ENCODE assay signal across 12 mouse cellular contexts in genomic region chr11:79287447-79287846, GRCm38 (mm10). TPM values are rescaled to one million over a fixed set of nuclear protein-coding genes. Genes with fewer than 3 reads are reported as not detected.
A peak's percentile ranks its signal among the peaks of the same experiment; 100 is the strongest.
DNase-seq lines count a peak whose midpoint lies in the region; ATAC-seq and TF ChIP-seq lines count a peak whose summit lies in the region.
"Had no signal": no experiment of that assay in that cellular context is flagged by ENCODE, and none has a peak within 500 bp of the region (broad histone marks: within the 10 kb centered on the region; RNA-seq: fewer than 3 reads in every experiment).

No protein-coding gene starts in this region.

- 0 out of 2 replicates have a peak, but pooled peaks have one; percentile 51 for TF ChIP-seq EP300 in heart, postnatal 0 days (IDR thresholded peaks at IDR 0.05; ENCODE audit: low read depth)
- TF ChIP-seq EP300 in lung, postnatal 0 days (IDR thresholded peaks at IDR 0.05), result peak; percentile 94

- no peak overlapping the region for H3K4me2 ChIP-seq in embryonic facial prominence, embryonic 14.5 days (ENCODE audit: low read depth, low read length)
- H3K4me2 ChIP-seq in heart, postnatal 0 days (ENCODE audit: low read depth, low read length), result no peak overlapping the region
- H3K4me2 ChIP-seq in lung, postnatal 0 days (replicated peaks; ENCODE audit: low read depth, low read length), result no peak overlapping the region
- H3K4me2 ChIP-seq: forebrain, embryonic 13.5 days had no signal

- 73% methylated on average over 5 of the region's 6 CpGs for WGBS in embryonic facial prominence, embryonic 14.5 days
- 75% methylated on average over 6 of the region's 6 CpGs for WGBS in embryonic facial prominence, embryonic 10.5 days
- WGBS in heart, postnatal 0 days, result 70% methylated on average over 6 of the region's 6 CpGs
- WGBS in lung, postnatal 0 days, result 37% methylated on average over 6 of the region's 6 CpGs

- no peaks in the 10 kb centered on the region for H3K36me3 ChIP-seq in embryonic facial prominence, embryonic 14.5 days (ENCODE audit: control insufficient read depth, insufficient read depth, low read length)
- H3K36me3 ChIP-seq in embryonic facial prominence, embryonic 10.5 days (replicated peaks), result no peaks in the 10 kb centered on the region
- no peaks in the 10 kb centered on the region for H3K36me3 ChIP-seq in heart, postnatal 0 days (replicated peaks; ENCODE audit: control insufficient read depth, insufficient read depth, low read length)
- no peaks in the 10 kb centered on the region for H3K36me3 ChIP-seq in lung, postnatal 0 days (ENCODE audit: insufficient read depth, low read length)

- H3K4me3 ChIP-seq in embryonic facial prominence, embryonic 14.5 days (ENCODE audit: low read depth, low read length), result no peak overlapping the region
- no peak overlapping the region for H3K4me3 ChIP-seq in embryonic facial prominence, embryonic 10.5 days
- H3K4me3 ChIP-seq in heart, postnatal 0 days (ENCODE audit: low read depth, low read length), result no peak overlapping the region
- H3K4me3 ChIP-seq in lung, postnatal 0 days (ENCODE audit: low read depth, low read length), result no peak overlapping the region
- H3K4me3 ChIP-seq: forebrain, embryonic 13.5 days had no signal

- H3K9ac ChIP-seq in embryonic facial prominence, embryonic 14.5 days (ENCODE audit: low read depth, low read length), result no peak overlapping the region
- no peak overlapping the region for H3K9ac ChIP-seq in heart, postnatal 0 days (replicated peaks; ENCODE audit: low read depth, low read length)
- H3K9ac ChIP-seq in lung, postnatal 0 days (replicated peaks; ENCODE audit: low read depth), result no peak overlapping the region
- H3K9ac ChIP-seq: forebrain, embryonic 13.5 days had no signal

- no peaks in the 10 kb centered on the region for H3K4me1 ChIP-seq in embryonic facial prominence, embryonic 14.5 days (ENCODE audit: control insufficient read depth, insufficient read depth, low read length)
- H3K4me1 ChIP-seq in embryonic facial prominence, embryonic 10.5 days, result peaks cover 13% of the 10 kb centered on the region
- peaks cover 20% of the 10 kb centered on the region for H3K4me1 ChIP-seq in heart, postnatal 0 days (ENCODE audit: control insufficient read depth, insufficient read depth)
- H3K4me1 ChIP-seq in lung, postnatal 0 days (ENCODE audit: insufficient read depth, low read depth, low read length), result peaks cover 13% of the 10 kb centered on the region; the same call in 1 of the 2 replicates
- H3K4me1 ChIP-seq: forebrain, embryonic 13.5 days had no signal

- H3K9me3 ChIP-seq in embryonic facial prominence, embryonic 14.5 days (ENCODE audit: control insufficient read depth, low read length), result no peaks in the 10 kb centered on the region
- 0 out of 2 replicates have a peak, but pooled peaks cover 10% of the 10 kb centered on the region for H3K9me3 ChIP-seq in embryonic facial prominence, embryonic 10.5 days
- H3K9me3 ChIP-seq in heart, postnatal 0 days (replicated peaks; ENCODE audit: control insufficient read depth, low read length), result no peaks in the 10 kb centered on the region
- no peaks in the 10 kb centered on the region for H3K9me3 ChIP-seq in lung, postnatal 0 days (ENCODE audit: low read length)

- no peak for ATAC-seq in embryonic facial prominence, embryonic 14.5 days (ENCODE audit: low read depth)
- ATAC-seq in heart, postnatal 0 days (ENCODE audit: insufficient read depth, low read depth), result peak; percentile 22; the same call in 1 of the 2 replicates
- peak; percentile 76 for ATAC-seq in lung, postnatal 0 days
- no peak for ATAC-seq in activated CD4-positive, CD25-positive, alpha-beta regulatory T cell, adult 4 months
- ATAC-seq: forebrain, embryonic 13.5 days had no signal

- DNase-seq in embryonic facial prominence, embryonic 14.5 days (ENCODE audit: low spot score), result peak; percentile 14
- DNase-seq in embryonic facial prominence, embryonic 10.5 days (ENCODE audit: low spot score), result no peak
- peak; percentile 42 for DNase-seq in 3T3-L1 (ENCODE audit: low read depth, low spot score)
- DNase-seq in heart, postnatal 0 days (ENCODE audit: low spot score), result peak; percentile 40
- DNase-seq in lung, postnatal 0 days (ENCODE audit: low spot score), result peak; percentile 93
- DNase-seq in embryo, embryonic 11 days, result no peak
- DNase-seq in thymus, postnatal 0 days (ENCODE audit: low spot score), result no peak
- DNase-seq: cerebellum, adult 9-11 months; retina, postnatal 1 day had no signal

- H3K27me3 ChIP-seq in embryonic facial prominence, embryonic 14.5 days (replicated peaks; ENCODE audit: control insufficient read depth, insufficient read depth, low read length), result no peaks in the 10 kb centered on the region
- H3K27me3 ChIP-seq in embryonic facial prominence, embryonic 10.5 days (replicated peaks; ENCODE audit: low read depth, poor library complexity, severe bottlenecking), result no peaks in the 10 kb centered on the region
- no peaks in the 10 kb centered on the region for H3K27me3 ChIP-seq in heart, postnatal 0 days (ENCODE audit: control insufficient read depth, insufficient read depth, low read length)
- H3K27me3 ChIP-seq in lung, postnatal 0 days (replicated peaks; ENCODE audit: insufficient read depth, low read length), result no peaks in the 10 kb centered on the region
- H3K27me3 ChIP-seq: forebrain, embryonic 13.5 days had no signal

- no peak for TF ChIP-seq CTCF in heart, postnatal 0 days (IDR thresholded peaks at IDR 0.05; ENCODE audit: low read depth)
- TF ChIP-seq CTCF in lung, postnatal 0 days (IDR thresholded peaks at IDR 0.05), result no peak

- H3K27ac ChIP-seq in embryonic facial prominence, embryonic 14.5 days (replicated peaks; ENCODE audit: low read depth, low read length), result no peak overlapping the region
- H3K27ac ChIP-seq in embryonic facial prominence, embryonic 10.5 days (replicated peaks), result no peak overlapping the region
- no peak overlapping the region for H3K27ac ChIP-seq in heart, postnatal 0 days (ENCODE audit: low read depth)
- H3K27ac ChIP-seq in lung, postnatal 0 days (ENCODE audit: low read length), result 0 out of 2 replicates have a peak overlapping the region, but pooled peaks have one; percentile 22
- H3K27ac ChIP-seq: forebrain, embryonic 13.5 days had no signal

RNA-seq across cellular contexts. Expression of gene Gm9964, which starts 9.3 kb away (rescaled TPM):
- polyA plus RNA-seq in embryonic facial prominence, embryonic 14.5 days (2014; fragmentation: Nextera tagmentation; extraction: Ambion mirVana), result not detected in 2 replicates
- polyA plus RNA-seq in embryonic facial prominence, embryonic 10.5 days (2016; fragmentation: Nextera tagmentation; extraction: Ambion mirVana), result not detected in 2 replicates
- not detected in 2 replicates for total RNA-seq in heart, postnatal 0 days (2014; rRNA removed; ENCODE audit: low replicate concordance)
- polyA plus RNA-seq in heart, postnatal 0 days (2015; fragmentation: Nextera tagmentation; extraction: Ambion mirVana), result not detected in 2 replicates
- not detected in 2 replicates for polyA plus RNA-seq in lung, postnatal 0 days (2015; fragmentation: Nextera tagmentation; extraction: Ambion mirVana)
- polyA plus RNA-seq in activated CD4-positive, CD25-positive, alpha-beta regulatory T cell, adult 4 months (2017; shearing (Covaris generic)), result not detected
- 0.20 TPM in 1 of 2 replicates, not detected in the other for polyA plus RNA-seq in thymus, postnatal 0 days (2015; fragmentation: Nextera tagmentation; extraction: Ambion mirVana)
- polyA plus RNA-seq: forebrain, embryonic 13.5 days; kidney, postnatal 0 days had no signal

RNA-seq across cellular contexts. Expression of gene Wsb1, which starts 33.0 kb away (rescaled TPM):
- polyA plus RNA-seq in embryonic facial prominence, embryonic 14.5 days (2014; fragmentation: Nextera tagmentation; extraction: Ambion mirVana), result 233 and 318 TPM in 2 replicates
- 270 and 301 TPM in 2 replicates for polyA plus RNA-seq in embryonic facial prominence, embryonic 10.5 days (2016; fragmentation: Nextera tagmentation; extraction: Ambion mirVana)
- total RNA-seq in heart, postnatal 0 days (2014; rRNA removed; ENCODE audit: low replicate concordance), result 60.4 and 73.2 TPM in 2 replicates
- polyA plus RNA-seq in heart, postnatal 0 days (2015; fragmentation: Nextera tagmentation; extraction: Ambion mirVana), result 63.9 and 64.5 TPM in 2 replicates
- polyA plus RNA-seq in lung, postnatal 0 days (2015; fragmentation: Nextera tagmentation; extraction: Ambion mirVana), result 134 and 144 TPM in 2 replicates
- polyA plus RNA-seq in activated CD4-positive, CD25-positive, alpha-beta regulatory T cell, adult 4 months (2017; shearing (Covaris generic)), result 10 to 100 TPM; 81.8 to 88.3 TPM
- 116 and 122 TPM in 2 replicates for polyA plus RNA-seq in thymus, postnatal 0 days (2015; fragmentation: Nextera tagmentation; extraction: Ambion mirVana)

RNA-seq across cellular contexts. Expression of gene Nf1, which starts 52.0 kb away (rescaled TPM):
- polyA plus RNA-seq in embryonic facial prominence, embryonic 14.5 days (2014; fragmentation: Nextera tagmentation; extraction: Ambion mirVana), result 8.8 and 9.2 TPM in 2 replicates
- 6.5 and 7.7 TPM in 2 replicates for polyA plus RNA-seq in embryonic facial prominence, embryonic 10.5 days (2016; fragmentation: Nextera tagmentation; extraction: Ambion mirVana)
- total RNA-seq in heart, postnatal 0 days (2014; rRNA removed; ENCODE audit: low replicate concordance), result 19.2 and 20.1 TPM in 2 replicates
- 2.6 and 3.5 TPM in 2 replicates for polyA plus RNA-seq in heart, postnatal 0 days (2015; fragmentation: Nextera tagmentation; extraction: Ambion mirVana)
- 7.2 and 7.5 TPM in 2 replicates for polyA plus RNA-seq in lung, postnatal 0 days (2015; fragmentation: Nextera tagmentation; extraction: Ambion mirVana)
- polyA plus RNA-seq in activated CD4-positive, CD25-positive, alpha-beta regulatory T cell, adult 4 months (2017; shearing (Covaris generic)), result 1 to 10 TPM; 1.2 to 1.6 TPM
- 3.3 and 4.7 TPM in 2 replicates for polyA plus RNA-seq in thymus, postnatal 0 days (2015; fragmentation: Nextera tagmentation; extraction: Ambion mirVana)

Comparison
In these comparisons a context has a peak if more than half of its experiments do, and no peak if none do; other contexts are left out.
1. DNase-seq: peak in embryonic facial prominence, embryonic 14.5 days (single experiment), 3T3-L1 (single experiment), heart, postnatal 0 days (single experiment) and lung, postnatal 0 days (single experiment); none in embryonic facial prominence, embryonic 10.5 days (single experiment), embryo, embryonic 11 days (single experiment) and thymus, postnatal 0 days (single experiment).
2. ATAC-seq: peak in heart, postnatal 0 days (single experiment) and lung, postnatal 0 days (single experiment); none in embryonic facial prominence, embryonic 14.5 days (single experiment) and activated CD4-positive, CD25-positive, alpha-beta regulatory T cell, adult 4 months (single experiment).